Mouse (Mus musculus) forebrain, embryonic 13.5 days (tissue): Measurements from ENCODE around the gene March7. TPM values are rescaled to one million over a fixed set of nuclear protein-coding genes. Genes with fewer than 3 reads are reported as not detected.

Experiments used
- ATAC-seq: fragments of 200-750 bp; cut with Nextera tagmentation; 2 replicates; pipeline ENCODE4 v1.8.0; 2017
- H3K27ac ChIP-seq: fragments of 300-500 bp; sonication (generic); 2 replicates; pipeline ENCODE4 v1.5.1; 2015; ENCODE audit warnings: inconsistent platforms, mild to moderate bottlenecking, moderate library complexity
- H3K27me3 ChIP-seq: fragments of 300-500 bp; sonication (generic); 2 replicates; pipeline ENCODE4 v1.6.1; 2015; ENCODE audit warnings: mild to moderate bottlenecking, inconsistent platforms
- H3K36me3 ChIP-seq: fragments of 300-500 bp; sonication (generic); 2 replicates; pipeline ENCODE4 v1.6.1; 2015; ENCODE audit warnings: mild to moderate bottlenecking, inconsistent platforms; ENCODE audit not compliant: poor library complexity, severe bottlenecking
- H3K4me1 ChIP-seq: fragments of 300-500 bp; sonication (generic); 2 replicates; pipeline ENCODE4 v1.6.1; 2015; ENCODE audit warnings: inconsistent platforms
- H3K4me2 ChIP-seq: fragments of 300-500 bp; sonication (generic); 2 replicates; pipeline ENCODE4 v1.6.1; 2015; ENCODE audit warnings: inconsistent platforms, mild to moderate bottlenecking, moderate library complexity
- H3K4me3 ChIP-seq: fragments of 300-500 bp; sonication (generic); 2 replicates; pipeline ENCODE4 v1.5.1; 2015; ENCODE audit warnings: mild to moderate bottlenecking, inconsistent platforms
- H3K9ac ChIP-seq: fragments of 300-500 bp; sonication (generic); 2 replicates; pipeline ENCODE4 v1.6.1; 2015; ENCODE audit warnings: mild to moderate bottlenecking, inconsistent platforms
- H3K9me3 ChIP-seq: fragments of 300-500 bp; sonication (generic); replicated peaks from 2 replicates; pipeline ENCODE4 v1.6.1; 2016; ENCODE audit warnings: inconsistent platforms
- WGBS: fragments of 180-500 bp; shearing (Covaris S2); methylation state at CpG from one replicate; pipeline ENCODE4 v1.1.7; 2015; 5-methylcytosine and 5-hydroxymethylcytosine counted together
- polyA plus RNA-seq: library from polyadenylated mRNA; unstranded; fragments of >200 nt; fragmentation: Nextera tagmentation; extraction: Ambion mirVana; gene quantifications from 2 replicates; pipeline ENCODE4 v1.2.1, GENCODE M21; 2015

The March7 gene
- polyA plus RNA-seq, 1 experiment from 2014 or later: 88.4 TPM

GRCm38 (mm10) chr2:60299323-60299722 is 89.6 kb downstream of the March7 start:
- H3K27ac ChIP-seq: no peak overlapping the region
- no peaks in the 10 kb centered on the region for H3K36me3 ChIP-seq
- no peaks in the 10 kb centered on the region for H3K4me1 ChIP-seq
- ATAC-seq: no peak
- no peak overlapping the region for H3K4me2 ChIP-seq
- H3K4me3 ChIP-seq: no peak overlapping the region
- no peaks in the 10 kb centered on the region for H3K27me3 ChIP-seq
- WGBS: 92% methylated on average over 2 of the region's 2 CpGs
- H3K9me3 ChIP-seq: no peaks in the 10 kb centered on the region
- H3K9ac ChIP-seq: no peak overlapping the region

Other genes with a start within 250 kb of the March7 start
- gene Baz2b, start within 50 bp of the March7 start, polyA plus RNA-seq: 85.2 and 85.7 TPM in 2 replicates
- 7.5 and 9.1 TPM in 2 replicates for gene Cd302, start 74.6 kb downstream of the March7 start, polyA plus RNA-seq
- gene Ly75, start 173.4 kb downstream of the March7 start, polyA plus RNA-seq: 0.41 and 0.63 TPM in 2 replicates